9 mouse cellular contexts compared by ENCODE assay signal in genomic region chr11:58939088-58939439, GRCm38 (mm10). TPM values are rescaled to one million over a fixed set of nuclear protein-coding genes. Genes with fewer than 3 reads are reported as not detected.
DNase-seq lines count a peak whose midpoint lies in the region; ATAC-seq and TF ChIP-seq lines count a peak whose summit lies in the region.
"Had no signal": no experiment of that assay in that cellular context is flagged by ENCODE, and none has a peak within 500 bp of the region (broad histone marks: within the 10 kb centered on the region; RNA-seq: fewer than 3 reads in every experiment).

No protein-coding gene starts in this region.

- peak; percentile 36; the same call in 1 of the 2 replicates for TF ChIP-seq CTCF in hindbrain, postnatal 0 days (IDR thresholded peaks at IDR 0.05; ENCODE audit: low read depth)
- peak; percentile 47 for TF ChIP-seq CTCF in midbrain, postnatal 0 days (IDR thresholded peaks at IDR 0.05)

- H3K27me3 ChIP-seq in kidney, embryonic 16.5 days (ENCODE audit: insufficient read depth, low read length) = no peaks in the 10 kb centered on the region
- no peaks in the 10 kb centered on the region for H3K27me3 ChIP-seq in embryonic facial prominence, embryonic 11.5 days (ENCODE audit: control insufficient read depth, insufficient read depth, low read length)
- no peaks in the 10 kb centered on the region for H3K27me3 ChIP-seq in hindbrain, postnatal 0 days (ENCODE audit: insufficient read depth, low read length)
- no peaks in the 10 kb centered on the region for H3K27me3 ChIP-seq in midbrain, postnatal 0 days (ENCODE audit: insufficient read depth, low read length)

- H3K27ac ChIP-seq in kidney, embryonic 16.5 days (ENCODE audit: low read length) = peak overlapping the region; percentile 91
- no peak overlapping the region for H3K27ac ChIP-seq in embryonic facial prominence, embryonic 11.5 days (replicated peaks; ENCODE audit: low read depth, low read length)
- peak overlapping the region; percentile 97 for H3K27ac ChIP-seq in hindbrain, postnatal 0 days
- H3K27ac ChIP-seq in midbrain, postnatal 0 days (ENCODE audit: low read depth, low read length) = peak overlapping the region; percentile 93

- H3K4me3 ChIP-seq in kidney, embryonic 16.5 days (ENCODE audit: low read length) = peak overlapping the region; percentile 86
- peak overlapping the region; percentile 90 for H3K4me3 ChIP-seq in embryonic facial prominence, embryonic 11.5 days (ENCODE audit: low read depth, low read length)
- H3K4me3 ChIP-seq in hindbrain, postnatal 0 days (ENCODE audit: low read length) = peak overlapping the region; percentile 94
- H3K4me3 ChIP-seq in midbrain, postnatal 0 days (ENCODE audit: low read depth, low read length) = peak overlapping the region; percentile 98

- H3K4me1 ChIP-seq in kidney, embryonic 16.5 days (ENCODE audit: insufficient read depth, low read length) = peaks cover 18% of the 10 kb centered on the region
- peaks cover 3% of the 10 kb centered on the region; the same call in 1 of the 2 replicates for H3K4me1 ChIP-seq in embryonic facial prominence, embryonic 11.5 days (ENCODE audit: control insufficient read depth, insufficient read depth, low read length)
- peaks cover 12% of the 10 kb centered on the region; the same call in 1 of the 2 replicates for H3K4me1 ChIP-seq in hindbrain, postnatal 0 days (ENCODE audit: insufficient read depth, low read length)
- peaks cover 10% of the 10 kb centered on the region for H3K4me1 ChIP-seq in midbrain, postnatal 0 days (ENCODE audit: insufficient read depth, low read length)

- no peak for DNase-seq in kidney, postnatal 14 days
- DNase-seq in embryonic facial prominence, embryonic 11.5 days (ENCODE audit: low spot score) = no peak
- DNase-seq in hindbrain, postnatal 0 days (ENCODE audit: low spot score) = no peak
- DNase-seq in midbrain, postnatal 0 days (ENCODE audit: low spot score) = no peak
- no peak for DNase-seq in cerebellum, postnatal 36 days
- no peak for DNase-seq in thymus, adult 18-20 months
- no peak for DNase-seq in natural killer cell, adult 2 months (ENCODE audit: low spot score in 2 of 2)

- 14% methylated on average over 6 of the region's 6 CpGs for WGBS in kidney, embryonic 16.5 days
- 22% methylated on average over 6 of the region's 6 CpGs for WGBS in embryonic facial prominence, embryonic 11.5 days
- 13% methylated on average over 6 of the region's 6 CpGs for WGBS in hindbrain, postnatal 0 days
- 11% methylated on average over 6 of the region's 6 CpGs for WGBS in midbrain, postnatal 0 days

- ATAC-seq in kidney, embryonic 16.5 days (ENCODE audit: low FRiP score, low TSS enrichment) = no peak
- peak; percentile 46; the same call in 1 of the 2 replicates for ATAC-seq in embryonic facial prominence, embryonic 11.5 days (replicated peaks; ENCODE audit: insufficient number of reproducible peaks, low FRiP score, low TSS enrichment, low read depth)
- ATAC-seq in hindbrain, postnatal 0 days = no peak
- ATAC-seq in midbrain, postnatal 0 days (ENCODE audit: low FRiP score) = peak; percentile 39; the same call in 1 of the 2 replicates

- peak overlapping the region; percentile 87 for H3K4me2 ChIP-seq in kidney, embryonic 16.5 days (replicated peaks; ENCODE audit: low read depth, low read length)
- peak overlapping the region; percentile 26; the same call in 1 of the 2 replicates for H3K4me2 ChIP-seq in embryonic facial prominence, embryonic 11.5 days (ENCODE audit: low read depth, low read length)
- peak overlapping the region; percentile 87 for H3K4me2 ChIP-seq in hindbrain, postnatal 0 days (ENCODE audit: low read depth, low read length)
- H3K4me2 ChIP-seq in midbrain, postnatal 0 days (ENCODE audit: low read depth, low read length, poor library complexity, severe bottlenecking) = peak overlapping the region; percentile 85

- H3K36me3 ChIP-seq in kidney, embryonic 16.5 days (ENCODE audit: insufficient read depth, low read length) = peaks cover 17% of the 10 kb centered on the region; the same call in 1 of the 2 replicates
- H3K36me3 ChIP-seq in embryonic facial prominence, embryonic 11.5 days (replicated peaks; ENCODE audit: control insufficient read depth, insufficient read depth, low read depth, low read length) = 0 out of 2 replicates have a peak, but pooled peaks cover 3% of the 10 kb centered on the region
- H3K36me3 ChIP-seq in hindbrain, postnatal 0 days (ENCODE audit: insufficient read depth, low read length) = peaks cover 16% of the 10 kb centered on the region; the same call in 1 of the 2 replicates
- peaks cover 20% of the 10 kb centered on the region for H3K36me3 ChIP-seq in midbrain, postnatal 0 days (ENCODE audit: insufficient read depth, low read length)

- H3K9ac ChIP-seq in kidney, embryonic 16.5 days (replicated peaks; ENCODE audit: low read length) = peak overlapping the region; percentile 99
- H3K9ac ChIP-seq in embryonic facial prominence, embryonic 11.5 days (replicated peaks; ENCODE audit: low read length) = peak overlapping the region; percentile 97
- peak overlapping the region; percentile 98 for H3K9ac ChIP-seq in hindbrain, postnatal 0 days (replicated peaks; ENCODE audit: low read length)
- peak overlapping the region; percentile 97 for H3K9ac ChIP-seq in midbrain, postnatal 0 days (replicated peaks; ENCODE audit: low read length, poor library complexity, severe bottlenecking)

- no peaks in the 10 kb centered on the region for H3K9me3 ChIP-seq in kidney, embryonic 16.5 days (ENCODE audit: low read length)
- no peaks in the 10 kb centered on the region for H3K9me3 ChIP-seq in embryonic facial prominence, embryonic 11.5 days (replicated peaks; ENCODE audit: control insufficient read depth, low read length)
- no peaks in the 10 kb centered on the region for H3K9me3 ChIP-seq in hindbrain, postnatal 0 days (ENCODE audit: low read length)
- no peaks in the 10 kb centered on the region for H3K9me3 ChIP-seq in midbrain, postnatal 0 days (ENCODE audit: low read length)

RNA-seq across cellular contexts. Expression of gene Rnf187, which starts 0.3 kb away (rescaled TPM):
- polyA plus RNA-seq in kidney, embryonic 16.5 days (2015; fragmentation: Nextera tagmentation; extraction: Ambion mirVana) = 217 and 219 TPM in 2 replicates
- polyA plus RNA-seq in embryonic facial prominence, embryonic 11.5 days (2014; fragmentation: Nextera tagmentation; extraction: Ambion mirVana) = 315 and 331 TPM in 2 replicates
- total RNA-seq in hindbrain, postnatal 0 days (2014; rRNA removed) = 975 and 1,069 TPM in 2 replicates
- 649 and 670 TPM in 2 replicates for polyA plus RNA-seq in hindbrain, postnatal 0 days (2015; fragmentation: Nextera tagmentation; extraction: Ambion mirVana)
- 925 and 964 TPM in 2 replicates for total RNA-seq in midbrain, postnatal 0 days (2014; rRNA removed)
- polyA plus RNA-seq in midbrain, postnatal 0 days (2015; fragmentation: Nextera tagmentation; extraction: Ambion mirVana) = 700 and 703 TPM in 2 replicates

RNA-seq across cellular contexts. Expression of gene Hist3h2ba, which starts 9.7 kb away (rescaled TPM):
- 93.4 and 93.5 TPM in 2 replicates for polyA plus RNA-seq in kidney, embryonic 16.5 days (2015; fragmentation: Nextera tagmentation; extraction: Ambion mirVana)
- 45.1 and 52.2 TPM in 2 replicates for polyA plus RNA-seq in embryonic facial prominence, embryonic 11.5 days (2014; fragmentation: Nextera tagmentation; extraction: Ambion mirVana)
- total RNA-seq in hindbrain, postnatal 0 days (2014; rRNA removed) = 625 and 1,276 TPM in 2 replicates
- polyA plus RNA-seq in hindbrain, postnatal 0 days (2015; fragmentation: Nextera tagmentation; extraction: Ambion mirVana) = 103 and 109 TPM in 2 replicates
- total RNA-seq in midbrain, postnatal 0 days (2014; rRNA removed) = 552 and 1,117 TPM in 2 replicates
- 114 and 126 TPM in 2 replicates for polyA plus RNA-seq in midbrain, postnatal 0 days (2015; fragmentation: Nextera tagmentation; extraction: Ambion mirVana)

RNA-seq across cellular contexts. Expression of gene Hist3h2a, which starts 15.4 kb away (rescaled TPM):
- polyA plus RNA-seq in kidney, embryonic 16.5 days (2015; fragmentation: Nextera tagmentation; extraction: Ambion mirVana) = 39.5 and 39.7 TPM in 2 replicates
- polyA plus RNA-seq in embryonic facial prominence, embryonic 11.5 days (2014; fragmentation: Nextera tagmentation; extraction: Ambion mirVana) = 33.0 and 35.0 TPM in 2 replicates
- 218 and 236 TPM in 2 replicates for total RNA-seq in hindbrain, postnatal 0 days (2014; rRNA removed)
- 49.6 and 53.3 TPM in 2 replicates for polyA plus RNA-seq in hindbrain, postnatal 0 days (2015; fragmentation: Nextera tagmentation; extraction: Ambion mirVana)
- total RNA-seq in midbrain, postnatal 0 days (2014; rRNA removed) = 163 and 242 TPM in 2 replicates
- polyA plus RNA-seq in midbrain, postnatal 0 days (2015; fragmentation: Nextera tagmentation; extraction: Ambion mirVana) = 42.0 and 46.2 TPM in 2 replicates

RNA-seq across cellular contexts. Expression of gene Trim17, which starts 15.4 kb away (rescaled TPM):
- 0.42 and 0.64 TPM in 2 replicates for polyA plus RNA-seq in kidney, embryonic 16.5 days (2015; fragmentation: Nextera tagmentation; extraction: Ambion mirVana)
- 0.14 and 0.39 TPM in 2 replicates for polyA plus RNA-seq in embryonic facial prominence, embryonic 11.5 days (2014; fragmentation: Nextera tagmentation; extraction: Ambion mirVana)
- 2.8 and 4.3 TPM in 2 replicates for total RNA-seq in hindbrain, postnatal 0 days (2014; rRNA removed)
- 0.55 and 0.74 TPM in 2 replicates for polyA plus RNA-seq in hindbrain, postnatal 0 days (2015; fragmentation: Nextera tagmentation; extraction: Ambion mirVana)
- total RNA-seq in midbrain, postnatal 0 days (2014; rRNA removed) = 2.2 and 6.2 TPM in 2 replicates
- 0.67 and 0.72 TPM in 2 replicates for polyA plus RNA-seq in midbrain, postnatal 0 days (2015; fragmentation: Nextera tagmentation; extraction: Ambion mirVana)

RNA-seq across cellular contexts. Expression of gene Btnl10, which starts 21.4 kb away (rescaled TPM):
- 0.10 TPM in 1 of 2 replicates, not detected in the other for polyA plus RNA-seq in kidney, embryonic 16.5 days (2015; fragmentation: Nextera tagmentation; extraction: Ambion mirVana)
- 0.04 and 0.10 TPM in 2 replicates for polyA plus RNA-seq in embryonic facial prominence, embryonic 11.5 days (2014; fragmentation: Nextera tagmentation; extraction: Ambion mirVana)
- total RNA-seq in hindbrain, postnatal 0 days (2014; rRNA removed) = not detected in 2 replicates
- polyA plus RNA-seq in hindbrain, postnatal 0 days (2015; fragmentation: Nextera tagmentation; extraction: Ambion mirVana) = 0.04 TPM in 1 of 2 replicates, not detected in the other
- total RNA-seq in midbrain, postnatal 0 days (2014; rRNA removed) = 0.16 and 0.24 TPM in 2 replicates
- not detected in 2 replicates for polyA plus RNA-seq in midbrain, postnatal 0 days (2015; fragmentation: Nextera tagmentation; extraction: Ambion mirVana)
- total RNA-seq: gastrocnemius, adult 18-20 months had no signal

Comparison
In these comparisons a context has a peak if more than half of its experiments do, and no peak if none do; other contexts are left out.
1. ATAC-seq: peak in embryonic facial prominence, embryonic 11.5 days (single experiment) and midbrain, postnatal 0 days (single experiment); none in kidney, embryonic 16.5 days (single experiment) and hindbrain, postnatal 0 days (single experiment).
2. H3K4me2 ChIP-seq: peak in every context shown above with its lines; median percentile 87 in kidney, embryonic 16.5 days; 87 in hindbrain, postnatal 0 days; 85 in midbrain, postnatal 0 days; 26 in embryonic facial prominence, embryonic 11.5 days.
3. Peak in every context shown above with its lines, with median percentiles within 50 percentile points of each other: H3K4me3 ChIP-seq and H3K9ac ChIP-seq.